Mouse (Mus musculus) olfactory bulb, adult 2 months (tissue): ENCODE results near the gene Dkk3.

ENCODE experiments used
- CTCF ChIP-seq: fragments of 200-500 bp; IDR thresholded peaks from 2 replicates; pipeline ENCODE4 v1.5.1; 2012; ENCODE audit warnings: low read depth, mild to moderate bottlenecking, low read length, moderate library complexity; ENCODE audit not compliant: insufficient read depth
- POLR2A ChIP-seq: fragments of 200-500 bp; IDR thresholded peaks from 2 replicates; pipeline ENCODE4 v1.6.1; 2012; ENCODE audit warnings: mild to moderate bottlenecking, low read depth, low read length, moderate library complexity; ENCODE audit not compliant: insufficient read depth

DNA sequence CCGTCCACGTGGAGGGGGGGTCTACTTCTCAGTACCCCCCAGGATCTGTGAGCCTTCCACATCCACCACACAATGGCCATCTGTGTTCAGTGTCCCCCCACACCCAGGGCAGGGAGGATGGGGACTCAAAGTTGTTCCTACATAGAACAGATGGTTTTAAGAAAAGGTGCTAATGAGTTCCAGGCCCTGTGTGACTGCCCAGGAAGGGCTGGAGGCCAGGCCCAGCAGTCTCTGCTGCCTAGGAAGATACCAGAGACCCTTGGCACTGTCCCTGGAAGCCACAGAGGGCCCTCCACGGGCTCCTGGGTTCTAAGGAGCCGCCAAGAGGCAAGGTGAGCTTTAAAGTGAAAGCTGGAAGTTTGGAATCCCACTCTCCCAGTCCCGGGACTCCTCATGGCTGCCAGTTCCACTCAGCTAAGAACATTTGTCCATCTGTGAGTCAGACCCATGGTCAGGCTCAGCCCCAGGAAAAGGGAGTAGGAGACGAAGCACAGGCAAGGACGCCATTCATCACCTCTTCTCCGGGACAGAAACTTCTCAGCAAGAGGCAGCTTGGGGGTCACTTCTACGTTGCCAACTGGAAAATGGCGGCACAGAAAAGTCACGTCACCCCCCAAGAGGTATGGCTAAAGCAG, 36.9 kb downstream of the Dkk3 start:
- TF ChIP-seq CTCF (peak; percentile 4; the same call in 1 of the 2 replicates), POLR2A (no peak)
